25 mouse cellular contexts compared by ENCODE assay signal in genomic region chr14:26345227-26345626, GRCm38 (mm10).
"Had no signal": no experiment of that assay in that cellular context is flagged by ENCODE, and none has a peak within 500 bp of the region (broad histone marks: within the 10 kb centered on the region; RNA-seq: fewer than 3 reads in every experiment).

No protein-coding gene starts in this region.

- H3K36me3 ChIP-seq: heart, embryonic 10.5 days; heart, embryonic 12.5 days; hindbrain, embryonic 10.5 days; hindbrain, embryonic 12.5 days; intestine, embryonic 15.5 days; limb, embryonic 13.5 days; limb, embryonic 15.5 days; liver, embryonic 12.5 days had no signal

- ATAC-seq: hindbrain, embryonic 16.5 days; inflammation-experienced regulatory T-cells, adult 6 months; intestine, embryonic 15.5 days; intestine, postnatal 0 days; liver, embryonic 12.5 days had no signal

- H3K27me3 ChIP-seq: heart, embryonic 12.5 days; hindbrain, embryonic 12.5 days; intestine, embryonic 15.5 days; limb, embryonic 13.5 days; limb, embryonic 15.5 days; liver, embryonic 12.5 days had no signal

- H3K4me1 ChIP-seq: hindbrain, embryonic 10.5 days; hindbrain, embryonic 12.5 days; intestine, embryonic 15.5 days; limb, embryonic 13.5 days; limb, embryonic 15.5 days; liver, embryonic 12.5 days had no signal

- H3K27ac ChIP-seq: heart, embryonic 10.5 days; hindbrain, embryonic 10.5 days; hindbrain, embryonic 12.5 days; hindbrain, embryonic 14.5 days; intestine, embryonic 15.5 days; layer of hippocampus, adult 2 months; limb, embryonic 13.5 days; limb, embryonic 15.5 days; liver, embryonic 12.5 days; liver, embryonic 14.5 days had no signal

- H3K4me3 ChIP-seq: heart, embryonic 10.5 days; heart, embryonic 12.5 days; hindbrain, embryonic 10.5 days; hindbrain, embryonic 12.5 days; intestine, embryonic 15.5 days; layer of hippocampus, adult 2 months; limb, embryonic 13.5 days; limb, embryonic 15.5 days; liver, embryonic 12.5 days had no signal

- H3K9ac ChIP-seq: heart, embryonic 12.5 days; hindbrain, embryonic 12.5 days; hindbrain, embryonic 14.5 days; intestine, embryonic 15.5 days; limb, embryonic 13.5 days; limb, embryonic 15.5 days; liver, embryonic 12.5 days; liver, embryonic 14.5 days had no signal

- H3K9me3 ChIP-seq: heart, embryonic 10.5 days; heart, embryonic 12.5 days; hindbrain, embryonic 10.5 days; hindbrain, embryonic 12.5 days; intestine, embryonic 15.5 days; limb, embryonic 13.5 days; limb, embryonic 15.5 days; liver, embryonic 12.5 days had no signal

- H3K4me2 ChIP-seq: heart, embryonic 12.5 days; hindbrain, embryonic 12.5 days; hindbrain, embryonic 14.5 days; intestine, embryonic 15.5 days; limb, embryonic 13.5 days; limb, embryonic 15.5 days; liver, embryonic 12.5 days had no signal

- DNase-seq: gastrocnemius, postnatal 10 days; gastrocnemius, postnatal 25 days; heart, adult 18-20 months; heart, postnatal 10 days; heart, postnatal 4 days; kidney, adult 18-20 months; kidney, adult 8-10 months; kidney, postnatal 10 days; kidney, postnatal 25 days; kidney, postnatal 4 days; left cerebral cortex, postnatal 4 days had no signal
